Mouse (Mus musculus) kidney, adult 2 months (tissue): Measurements from ENCODE around the gene Cdkn2aipnl.

Experiments used
- CTCF ChIP-seq: fragments of 200-500 bp; conservative IDR thresholded peaks from 2 replicates; pipeline ENCODE4 v1.5.1; 2011; ENCODE audit warnings: low read depth, mild to moderate bottlenecking, control low read depth, low read length, moderate library complexity, mixed read lengths; ENCODE audit not compliant: insufficient read depth, insufficient read length
- POLR2A ChIP-seq: fragments of 200-500 bp; IDR thresholded peaks from one replicate; pipeline ENCODE4 v1.6.1; 2011; ENCODE audit warnings: low read depth, low read length, control low read depth

DNA sequence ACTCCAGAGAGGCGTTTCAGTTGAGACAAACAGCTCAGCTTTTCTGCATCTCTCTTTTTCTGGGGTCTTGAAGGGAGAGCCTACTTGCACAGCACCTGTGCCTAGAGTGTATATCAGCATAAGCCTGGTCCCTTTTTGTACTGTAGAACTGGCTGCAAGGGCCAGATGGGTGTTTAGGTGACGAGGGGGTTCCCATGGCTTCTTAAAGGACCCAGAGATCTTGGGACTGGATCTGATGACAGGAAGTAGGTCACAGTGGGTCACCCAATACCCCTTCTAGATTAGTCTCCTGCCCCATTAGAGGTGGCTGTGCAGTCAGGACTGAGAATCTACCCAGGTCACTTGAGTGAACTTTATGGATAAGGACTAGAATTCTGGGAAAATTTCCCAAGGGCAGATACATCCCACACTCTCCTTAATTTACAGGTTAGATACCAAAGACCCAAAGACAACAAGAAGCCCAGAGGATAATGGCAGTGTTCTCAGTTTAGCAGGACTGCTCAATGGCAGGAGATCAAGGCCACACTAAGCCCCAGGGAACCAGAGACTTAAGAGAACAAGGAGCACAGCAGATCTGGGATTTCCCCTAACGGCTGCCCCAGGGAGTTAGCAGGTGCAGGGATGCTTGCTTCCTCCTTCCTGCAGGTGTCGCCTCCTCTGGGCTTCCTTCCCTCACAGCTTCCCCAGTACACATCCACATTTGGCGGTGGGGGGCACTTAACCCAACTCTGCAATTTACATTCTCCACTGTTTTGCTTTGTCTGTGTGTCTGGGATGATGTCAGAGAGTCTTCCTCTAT, 31.6 kb upstream of the Cdkn2aipnl start:
- TF ChIP-seq CTCF = no peak
- TF ChIP-seq POLR2A = no peak
